Mouse (Mus musculus): ENCODE measurements around the gene Lipt2. TPM values are rescaled to one million over a fixed set of nuclear protein-coding genes. Genes with fewer than 3 reads are reported as not detected.

The Lipt2 gene
- polyA plus RNA-seq, 1 experiment, result 0.02 TPM

GRCm38 (mm10) chr7:100179836-100180407 is 20.8 kb downstream of the Lipt2 start:
- TF ChIP-seq TAL1 (IDR thresholded peaks at IDR 0.05; ENCODE audit: low read length) (no peak), GATA1 (IDR thresholded peaks at IDR 0.05; ENCODE audit: low read length) (no peak)
- H3K4me3 ChIP-seq (replicated peaks), result no peak overlapping the region

GRCm38 (mm10) chr7:100181176-100181575 is 22.1 kb downstream of the Lipt2 start:
- Histone ChIP-seq H3K27me3 (ENCODE audit: control insufficient read depth) (peaks cover 44% of the 10 kb centered on the region), H3K9me3 (ENCODE audit: control insufficient read depth, low read length) (no peaks in the 10 kb centered on the region), H3K36me3 (ENCODE audit: control insufficient read depth) (no peaks in the 10 kb centered on the region), H3K4me1 (ENCODE audit: control insufficient read depth) (peaks cover 29% of the 10 kb centered on the region), H3K4me3 (replicated peaks) (no peak overlapping the region)
- TF ChIP-seq GATA1 (IDR thresholded peaks at IDR 0.05; ENCODE audit: low read length) (peak; percentile 63), TAL1 (IDR thresholded peaks at IDR 0.05; ENCODE audit: low read length) (no peak)

More at GRCm38 (mm10) chr7:100179836-100180407, 20.8 kb downstream of the Lipt2 start:
- no peaks in the 10 kb centered on the region for H3K36me3 ChIP-seq (ENCODE audit: control insufficient read depth)
- peaks cover 56% of the 10 kb centered on the region for H3K27me3 ChIP-seq (ENCODE audit: control insufficient read depth)
- peaks cover 29% of the 10 kb centered on the region for H3K4me1 ChIP-seq (ENCODE audit: control insufficient read depth)
- H3K9me3 ChIP-seq (ENCODE audit: control insufficient read depth, low read length), result no peaks in the 10 kb centered on the region

GRCm38 (mm10) chr7:100181614-100182013 is 22.5 kb downstream of the Lipt2 start:
- TF ChIP-seq TAL1 (IDR thresholded peaks at IDR 0.05; ENCODE audit: low read length), result no peak
- TF ChIP-seq GATA1 (IDR thresholded peaks at IDR 0.05; ENCODE audit: low read length), result no peak
- Histone ChIP-seq H3K4me3 (replicated peaks) (no peak overlapping the region), H3K27me3 (ENCODE audit: control insufficient read depth) (peaks cover 39% of the 10 kb centered on the region), H3K9me3 (ENCODE audit: control insufficient read depth, low read length) (no peaks in the 10 kb centered on the region), H3K36me3 (ENCODE audit: control insufficient read depth) (no peaks in the 10 kb centered on the region), H3K4me1 (ENCODE audit: control insufficient read depth) (peaks cover 29% of the 10 kb centered on the region)

- TF ChIP-seq TAL1 (IDR thresholded peaks at IDR 0.05; ENCODE audit: low read length) (no peak), GATA1 (IDR thresholded peaks at IDR 0.05; ENCODE audit: low read length) (no peak)
- no peaks in the 10 kb centered on the region for H3K36me3 ChIP-seq (ENCODE audit: control insufficient read depth)
- peaks cover 29% of the 10 kb centered on the region for H3K4me1 ChIP-seq (ENCODE audit: control insufficient read depth)
- peaks cover 32% of the 10 kb centered on the region for H3K27me3 ChIP-seq (ENCODE audit: control insufficient read depth)
- H3K4me3 ChIP-seq (replicated peaks), result no peak overlapping the region
- H3K9me3 ChIP-seq (ENCODE audit: control insufficient read depth, low read length), result no peaks in the 10 kb centered on the region
Measured at GRCm38 (mm10) chr7:100182388-100182787, 23.3 kb downstream of the Lipt2 start.

GRCm38 (mm10) chr7:100187601-100188000 is 28.5 kb downstream of the Lipt2 start:
- Histone ChIP-seq H3K27me3 (ENCODE audit: control insufficient read depth) (peaks cover 12% of the 10 kb centered on the region), H3K9me3 (ENCODE audit: control insufficient read depth, low read length) (no peaks in the 10 kb centered on the region), H3K4me1 (ENCODE audit: control insufficient read depth) (no peaks in the 10 kb centered on the region), H3K4me3 (replicated peaks) (no peak overlapping the region), H3K36me3 (ENCODE audit: control insufficient read depth) (no peaks in the 10 kb centered on the region)
- TF ChIP-seq GATA1 (IDR thresholded peaks at IDR 0.05; ENCODE audit: low read length), result no peak
- no peak for TF ChIP-seq TAL1 (IDR thresholded peaks at IDR 0.05; ENCODE audit: low read length)

- Histone ChIP-seq H3K36me3 (ENCODE audit: control insufficient read depth) (no peaks in the 10 kb centered on the region), H3K27me3 (ENCODE audit: control insufficient read depth) (peaks cover 21% of the 10 kb centered on the region), H3K4me1 (ENCODE audit: control insufficient read depth) (no peaks in the 10 kb centered on the region), H3K9me3 (ENCODE audit: control insufficient read depth, low read length) (no peaks in the 10 kb centered on the region), H3K4me3 (replicated peaks) (no peak overlapping the region)
- TF ChIP-seq GATA1 (IDR thresholded peaks at IDR 0.05; ENCODE audit: low read length) (no peak), TAL1 (IDR thresholded peaks at IDR 0.05; ENCODE audit: low read length) (no peak)
Measured at GRCm38 (mm10) chr7:100190167-100190566, 31.1 kb downstream of the Lipt2 start.

GRCm38 (mm10) chr7:100190778-100191177 is 31.7 kb downstream of the Lipt2 start:
- no peak for TF ChIP-seq TAL1 (IDR thresholded peaks at IDR 0.05; ENCODE audit: low read length)
- no peak for TF ChIP-seq GATA1 (IDR thresholded peaks at IDR 0.05; ENCODE audit: low read length)
- Histone ChIP-seq H3K4me3 (replicated peaks) (no peak overlapping the region), H3K9me3 (ENCODE audit: control insufficient read depth, low read length) (no peaks in the 10 kb centered on the region), H3K4me1 (ENCODE audit: control insufficient read depth) (no peaks in the 10 kb centered on the region), H3K36me3 (ENCODE audit: control insufficient read depth) (no peaks in the 10 kb centered on the region), H3K27me3 (ENCODE audit: control insufficient read depth) (peaks cover 21% of the 10 kb centered on the region)

- H3K9me3 ChIP-seq (ENCODE audit: control insufficient read depth, low read length), result peaks cover 3% of the 10 kb centered on the region; the same call in 1 of the 2 replicates
- H3K27me3 ChIP-seq (ENCODE audit: control insufficient read depth), result peaks cover 4% of the 10 kb centered on the region; the same call in 1 of the 2 replicates
- no peak overlapping the region for H3K4me3 ChIP-seq (replicated peaks)
- H3K36me3 ChIP-seq (ENCODE audit: control insufficient read depth), result no peaks in the 10 kb centered on the region
- no peak for TF ChIP-seq GATA1 (IDR thresholded peaks at IDR 0.05; ENCODE audit: low read length)
- TF ChIP-seq TAL1 (IDR thresholded peaks at IDR 0.05; ENCODE audit: low read length), result no peak
- no peaks in the 10 kb centered on the region for H3K4me1 ChIP-seq (ENCODE audit: control insufficient read depth)
Measured at GRCm38 (mm10) chr7:100201191-100201590, 42.1 kb downstream of the Lipt2 start.

- H3K27me3 ChIP-seq (ENCODE audit: control insufficient read depth), result peaks cover 4% of the 10 kb centered on the region; the same call in 1 of the 2 replicates
- H3K4me1 ChIP-seq (ENCODE audit: control insufficient read depth), result no peaks in the 10 kb centered on the region
- no peak for TF ChIP-seq GATA1 (IDR thresholded peaks at IDR 0.05; ENCODE audit: low read length)
- no peak for TF ChIP-seq TAL1 (IDR thresholded peaks at IDR 0.05; ENCODE audit: low read length)
- peaks cover 3% of the 10 kb centered on the region; the same call in 1 of the 2 replicates for H3K9me3 ChIP-seq (ENCODE audit: control insufficient read depth, low read length)
- no peaks in the 10 kb centered on the region for H3K36me3 ChIP-seq (ENCODE audit: control insufficient read depth)
- no peak overlapping the region for H3K4me3 ChIP-seq (replicated peaks)
Measured at GRCm38 (mm10) chr7:100203616-100204015, 44.5 kb downstream of the Lipt2 start.

All from erythroblast, embryonic 14.5 days (primary cell).